Mouse (Mus musculus): ENCODE results near the gene Ivns1abp. TPM values are rescaled to one million over a fixed set of nuclear protein-coding genes. Genes with fewer than 3 reads are reported as not detected.

The Ivns1abp gene
- polyA plus RNA-seq (2014; fragmentation: Illumina TruSeq; extraction: RNeasy Lipid Tissue Mini Kit (QIAGEN cat#74804); ENCODE audit: low read depth, low replicate concordance): 277 TPM

GRCm38 (mm10) chr1:151344283-151345108 lies at the start of gene Ivns1abp:
Gene Ivns1abp, plus strand, starts transcription at chr1:151344477.

Other genes with a start within 250 kb of the Ivns1abp start
- gene Gm47985, start 161.9 kb upstream of the Ivns1abp start, polyA plus RNA-seq (2014; fragmentation: Illumina TruSeq; extraction: RNeasy Lipid Tissue Mini Kit (QIAGEN cat#74804); ENCODE audit: low read depth, low replicate concordance): not detected
- gene Gm8947, start 152.1 kb upstream of the Ivns1abp start, polyA plus RNA-seq (2014; fragmentation: Illumina TruSeq; extraction: RNeasy Lipid Tissue Mini Kit (QIAGEN cat#74804); ENCODE audit: low read depth, low replicate concordance): not detected
- not detected for gene Gm47995, start 146.0 kb upstream of the Ivns1abp start, polyA plus RNA-seq (2014; fragmentation: Illumina TruSeq; extraction: RNeasy Lipid Tissue Mini Kit (QIAGEN cat#74804); ENCODE audit: low read depth, low replicate concordance)
- gene 3110040M04Rik, start 140.4 kb upstream of the Ivns1abp start, polyA plus RNA-seq (2014; fragmentation: Illumina TruSeq; extraction: RNeasy Lipid Tissue Mini Kit (QIAGEN cat#74804); ENCODE audit: low read depth, low replicate concordance): not detected
- gene Gm47996, start 134.3 kb upstream of the Ivns1abp start, polyA plus RNA-seq (2014; fragmentation: Illumina TruSeq; extraction: RNeasy Lipid Tissue Mini Kit (QIAGEN cat#74804); ENCODE audit: low read depth, low replicate concordance): not detected
- gene Swt1, start 84.0 kb downstream of the Ivns1abp start, polyA plus RNA-seq (2014; fragmentation: Illumina TruSeq; extraction: RNeasy Lipid Tissue Mini Kit (QIAGEN cat#74804); ENCODE audit: low read depth, low replicate concordance): 58.8 TPM
- gene Trmt1l, start 84.1 kb downstream of the Ivns1abp start, polyA plus RNA-seq (2014; fragmentation: Illumina TruSeq; extraction: RNeasy Lipid Tissue Mini Kit (QIAGEN cat#74804); ENCODE audit: low read depth, low replicate concordance): 50.6 TPM
- gene Rnf2, start 156.5 kb downstream of the Ivns1abp start, polyA plus RNA-seq (2014; fragmentation: Illumina TruSeq; extraction: RNeasy Lipid Tissue Mini Kit (QIAGEN cat#74804); ENCODE audit: low read depth, low replicate concordance): 243 TPM
- gene Fam129a, start 226.7 kb downstream of the Ivns1abp start, polyA plus RNA-seq (2014; fragmentation: Illumina TruSeq; extraction: RNeasy Lipid Tissue Mini Kit (QIAGEN cat#74804); ENCODE audit: low read depth, low replicate concordance): 113 TPM